Mouse (Mus musculus): ENCODE results near the gene Leng1. TPM values are rescaled to one million over a fixed set of nuclear protein-coding genes. Genes with fewer than 3 reads are reported as not detected.

Leng1 gene
- polyA plus RNA-seq, 1 experiment from 2014 or later: 17.8 TPM

DNA sequence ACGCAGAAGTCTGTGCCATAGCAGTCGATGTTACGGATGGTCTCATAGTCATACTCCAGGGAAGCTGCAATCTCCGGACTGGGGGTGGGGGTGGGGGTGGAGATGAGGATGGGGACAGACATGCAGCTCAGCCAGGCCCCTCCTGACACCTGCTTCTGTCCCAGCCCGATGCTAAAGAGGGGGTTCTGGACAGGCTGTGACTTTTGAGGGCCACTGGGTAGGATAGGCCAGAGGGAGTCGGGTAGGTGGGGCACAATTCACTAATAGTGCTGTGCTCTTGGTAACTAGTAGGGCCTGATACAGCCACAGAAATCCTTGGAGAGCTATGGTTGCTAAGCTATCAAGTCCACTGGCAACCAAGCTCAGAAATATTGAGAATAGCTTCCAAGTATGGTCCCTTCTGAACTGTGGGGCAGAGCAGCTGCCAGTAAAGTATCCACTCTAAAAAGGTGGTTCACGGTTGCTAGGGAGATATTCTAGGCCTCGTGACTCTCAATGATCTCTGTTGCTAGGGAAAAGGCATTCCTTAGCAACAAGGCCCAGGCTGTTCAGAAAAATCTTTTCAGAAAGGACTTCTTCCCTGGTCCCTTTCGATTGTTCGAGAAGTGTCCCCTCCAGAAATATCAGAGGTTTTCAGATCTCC, 18.4 kb upstream of the Leng1 start:
- H3K27me3 ChIP-seq (replicated peaks; ENCODE audit: low read depth, poor library complexity, severe bottlenecking): no peaks in the 10 kb centered on the region
- peaks cover 76% of the 10 kb centered on the region for H3K36me3 ChIP-seq (replicated peaks)
- H3K27ac ChIP-seq (replicated peaks): no peak overlapping the region
- WGBS: 87% methylated on average over 10 of the region's 10 CpGs
- no peaks in the 10 kb centered on the region; the same call in 1 of the 2 replicates for H3K4me1 ChIP-seq
- DNase-seq (ENCODE audit: low spot score): no peak
- H3K9me3 ChIP-seq: no peaks in the 10 kb centered on the region
- no peak overlapping the region for H3K4me3 ChIP-seq

DNA sequence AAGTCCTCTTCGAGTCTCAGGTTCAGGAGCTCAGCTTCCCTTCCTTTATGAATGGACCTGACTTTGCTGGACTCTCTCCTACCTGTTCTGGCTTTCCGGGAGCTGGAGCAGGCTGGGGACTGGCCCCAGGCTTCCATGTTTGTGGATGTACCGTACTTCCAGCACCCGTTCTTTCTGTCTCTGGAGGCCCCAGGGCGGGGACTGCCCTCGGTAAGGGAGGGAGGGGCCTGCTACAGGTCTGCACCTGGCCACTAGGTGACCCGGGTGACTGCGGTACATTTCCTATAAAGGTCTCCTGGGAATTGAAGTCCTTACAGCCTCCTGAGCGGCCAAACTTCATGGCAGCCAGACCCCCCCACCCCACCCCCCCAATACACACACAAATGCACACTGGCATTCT, 11.7 kb upstream of the Leng1 start, which contains the start of gene Tmc4:
Tmc4 (minus strand) TSS at position 212 of the 400 bp plus-strand sequence.
- Histone ChIP-seq H3K9me3 (no peaks in the 10 kb centered on the region), H3K4me1 (no peaks in the 10 kb centered on the region), H3K36me3 (replicated peaks) (peaks cover 29% of the 10 kb centered on the region), H3K27ac (replicated peaks) (no peak within 1 kb of the TSS), H3K4me3 (peak within 1 kb of the TSS; percentile 23), H3K27me3 (replicated peaks; ENCODE audit: low read depth, poor library complexity, severe bottlenecking) (no peaks in the 10 kb centered on the region)
- DNase-seq (ENCODE audit: low spot score): no peak
- 56% methylated on average over 9 of the region's 9 CpGs for WGBS

DNA sequence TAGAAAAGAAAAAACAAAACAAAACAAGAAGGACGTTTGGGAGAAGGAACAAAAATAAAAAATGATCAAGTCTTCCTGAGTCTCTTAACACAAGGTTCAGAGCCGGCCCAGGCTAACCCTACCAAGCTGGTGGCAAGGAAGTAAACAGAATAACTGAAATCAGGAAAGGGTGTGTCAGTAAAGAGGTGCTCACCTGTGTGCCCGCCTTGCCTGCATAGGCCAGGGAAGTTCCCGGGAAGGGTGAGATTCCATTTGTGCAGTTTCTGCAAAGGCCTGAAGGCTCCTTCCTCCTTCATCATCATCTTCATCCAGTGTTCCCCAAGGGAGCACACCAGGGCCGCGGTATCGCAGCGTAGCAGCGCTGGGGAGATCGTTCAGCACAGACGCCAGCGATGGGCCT, 10.7 kb upstream of the Leng1 start:
- WGBS: 90% methylated on average over 12 of the region's 12 CpGs
- no peaks in the 10 kb centered on the region for H3K27me3 ChIP-seq (replicated peaks; ENCODE audit: low read depth, poor library complexity, severe bottlenecking)
- no peaks in the 10 kb centered on the region for H3K9me3 ChIP-seq

DNA sequence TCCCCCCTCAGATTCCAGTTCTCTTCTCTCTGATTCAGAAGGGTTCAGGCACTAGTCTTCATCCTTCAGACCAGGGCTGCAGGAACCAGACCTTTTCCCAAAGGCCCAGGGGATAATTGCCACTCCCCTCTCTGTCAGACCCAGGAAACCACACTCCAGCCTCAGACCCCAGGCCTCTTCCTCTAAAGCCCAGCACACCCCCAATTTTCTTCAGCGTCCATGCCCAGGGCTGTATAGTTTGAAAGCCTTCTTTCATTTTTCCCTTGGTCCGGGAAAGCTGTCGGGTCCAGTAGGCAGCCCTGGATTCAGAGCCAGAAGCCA, 9.5 kb upstream of the Leng1 start:
- no peaks in the 10 kb centered on the region for H3K4me1 ChIP-seq
- DNase-seq (ENCODE audit: low spot score): no peak
- no peak overlapping the region for H3K27ac ChIP-seq (replicated peaks)
- 73% methylated on average over 3 of the region's 3 CpGs for WGBS
- no peaks in the 10 kb centered on the region for H3K9me3 ChIP-seq
- no peak overlapping the region for H3K4me3 ChIP-seq
- no peaks in the 10 kb centered on the region for H3K27me3 ChIP-seq (replicated peaks; ENCODE audit: low read depth, poor library complexity, severe bottlenecking)
- peaks cover 19% of the 10 kb centered on the region for H3K36me3 ChIP-seq (replicated peaks)

More for the DNA sequence above, 10.7 kb upstream of the Leng1 start:
- H3K4me3 ChIP-seq: peak overlapping the region; percentile 23; the same call in 1 of the 2 replicates
- peaks cover 27% of the 10 kb centered on the region for H3K36me3 ChIP-seq (replicated peaks)
- no peak for DNase-seq (ENCODE audit: low spot score)
- H3K4me1 ChIP-seq: no peaks in the 10 kb centered on the region
- no peak overlapping the region for H3K27ac ChIP-seq (replicated peaks)

DNA sequence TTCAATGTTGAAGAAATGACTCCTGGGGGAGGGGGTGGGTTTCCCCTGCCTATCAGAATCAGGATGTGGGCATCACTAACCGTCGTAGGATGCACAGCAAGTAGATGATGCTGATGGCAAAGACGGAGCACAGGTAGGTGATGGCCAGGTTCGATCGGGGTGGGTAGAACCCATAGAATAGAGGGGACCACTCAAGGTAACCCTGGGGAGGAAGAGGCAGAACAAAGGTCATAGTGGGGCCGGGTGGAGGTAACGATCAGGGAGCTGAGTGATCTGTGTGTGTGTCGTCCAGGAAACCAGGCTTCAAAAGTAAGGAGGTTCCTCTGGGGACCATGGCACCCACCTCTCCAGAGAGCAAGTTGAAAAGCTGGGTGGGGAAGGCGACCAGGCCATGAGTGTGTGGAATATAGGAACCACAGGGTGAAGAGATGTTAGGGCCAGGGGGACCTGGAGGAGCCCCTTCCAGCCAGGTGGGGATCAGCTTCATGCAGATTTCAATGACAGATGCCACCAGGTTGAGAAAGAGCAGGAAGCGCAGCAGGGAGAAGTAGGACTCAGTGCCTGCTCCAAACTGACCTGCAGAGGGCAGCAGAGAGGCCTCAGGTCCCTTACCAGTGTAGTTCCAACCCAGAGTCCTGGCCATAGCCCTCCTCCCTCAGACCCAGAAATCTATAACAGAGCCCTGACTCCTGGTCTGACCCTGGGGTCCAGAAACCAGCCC, 9.0 kb upstream of the Leng1 start:
- Histone ChIP-seq H3K27me3 (replicated peaks; ENCODE audit: low read depth, poor library complexity, severe bottlenecking) (no peaks in the 10 kb centered on the region), H3K27ac (replicated peaks) (no peak overlapping the region), H3K4me3 (0 out of 2 replicates have a peak overlapping the region, but pooled peaks have one; percentile 1), H3K4me1 (no peaks in the 10 kb centered on the region), H3K9me3 (no peaks in the 10 kb centered on the region), H3K36me3 (replicated peaks) (peaks cover 17% of the 10 kb centered on the region)
- 74% methylated on average over 10 of the region's 10 CpGs for WGBS
- peak; percentile 83 for DNase-seq (ENCODE audit: low spot score)

DNA sequence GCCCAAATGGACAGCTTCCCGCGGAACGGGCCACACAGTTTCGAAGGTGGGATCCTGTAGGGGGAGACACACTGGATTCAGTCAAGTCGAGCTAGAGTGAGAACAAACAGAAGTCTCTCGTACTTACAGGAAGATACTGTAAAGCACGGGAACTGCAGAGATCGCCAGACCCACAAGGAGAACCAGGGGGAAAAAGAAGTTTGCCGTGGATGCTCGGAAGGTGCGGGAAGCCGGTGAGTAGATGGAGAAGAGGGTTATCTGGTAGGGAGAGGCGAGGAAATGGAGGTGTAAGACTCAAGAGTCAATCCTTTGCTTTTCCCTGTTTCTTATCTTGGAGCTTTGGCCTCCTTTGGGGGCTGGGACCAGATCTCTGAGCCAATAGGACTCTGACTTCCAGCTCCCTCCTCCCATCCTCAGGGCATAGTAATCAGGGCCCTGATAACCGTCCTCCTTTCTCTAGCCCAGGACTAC, 1.3 kb upstream of the Leng1 start:
- H3K36me3 ChIP-seq (replicated peaks): peaks cover 18% of the 10 kb centered on the region
- H3K27me3 ChIP-seq (replicated peaks; ENCODE audit: low read depth, poor library complexity, severe bottlenecking): no peaks in the 10 kb centered on the region
- H3K27ac ChIP-seq (replicated peaks): peak overlapping the region; percentile 62; the same call in 1 of the 2 replicates
- H3K4me3 ChIP-seq: peak overlapping the region; percentile 37
- H3K9me3 ChIP-seq: no peaks in the 10 kb centered on the region
- 15% methylated on average over 14 of the region's 14 CpGs for WGBS
- H3K4me1 ChIP-seq: peaks cover 36% of the 10 kb centered on the region
- DNase-seq (ENCODE audit: low spot score): peak; percentile 32

DNA sequence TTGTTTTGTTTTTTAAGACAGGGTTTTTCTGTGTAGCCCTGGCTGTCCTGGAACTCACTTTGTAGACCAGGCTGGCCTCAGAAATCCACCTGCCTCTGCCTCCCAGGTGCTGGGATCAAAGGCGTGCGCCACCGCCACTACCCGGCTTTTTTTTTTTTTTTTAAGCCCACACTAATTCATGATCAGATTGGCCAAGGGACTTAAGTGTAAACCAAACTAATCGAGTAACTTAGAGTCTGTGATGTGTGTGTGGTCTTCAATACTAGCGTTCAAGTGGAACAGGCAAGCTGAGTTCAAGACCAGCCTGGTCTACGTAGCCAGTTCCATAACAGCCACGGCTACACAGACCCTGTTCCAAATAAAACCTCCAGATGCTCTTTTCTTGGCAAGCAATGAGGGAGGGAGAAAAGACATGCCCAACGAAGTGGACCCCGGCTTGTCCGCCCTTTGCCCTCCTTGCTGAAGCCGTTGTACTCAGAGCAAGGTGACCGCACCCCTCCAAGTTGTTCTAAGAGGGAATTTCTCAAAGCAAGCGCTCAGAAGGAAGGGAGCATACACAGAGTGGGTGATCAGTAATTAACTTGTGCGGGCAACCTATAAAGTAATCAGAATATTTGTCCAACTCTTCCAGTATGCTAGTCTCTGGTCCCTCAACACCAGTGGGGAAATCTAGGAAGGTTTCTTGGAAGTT, 971 bp downstream of the Leng1 start:
- no peaks in the 10 kb centered on the region for H3K27me3 ChIP-seq (replicated peaks; ENCODE audit: low read depth, poor library complexity, severe bottlenecking)
- H3K27ac ChIP-seq (replicated peaks): peak overlapping the region; percentile 88
- peak; percentile 44 for DNase-seq (ENCODE audit: low spot score)
- 38% methylated on average over 15 of the region's 15 CpGs for WGBS
- peak overlapping the region; percentile 83 for H3K4me3 ChIP-seq
- H3K36me3 ChIP-seq (replicated peaks): peaks cover 41% of the 10 kb centered on the region
- H3K4me1 ChIP-seq: peaks cover 36% of the 10 kb centered on the region
- H3K9me3 ChIP-seq: no peaks in the 10 kb centered on the region

DNA sequence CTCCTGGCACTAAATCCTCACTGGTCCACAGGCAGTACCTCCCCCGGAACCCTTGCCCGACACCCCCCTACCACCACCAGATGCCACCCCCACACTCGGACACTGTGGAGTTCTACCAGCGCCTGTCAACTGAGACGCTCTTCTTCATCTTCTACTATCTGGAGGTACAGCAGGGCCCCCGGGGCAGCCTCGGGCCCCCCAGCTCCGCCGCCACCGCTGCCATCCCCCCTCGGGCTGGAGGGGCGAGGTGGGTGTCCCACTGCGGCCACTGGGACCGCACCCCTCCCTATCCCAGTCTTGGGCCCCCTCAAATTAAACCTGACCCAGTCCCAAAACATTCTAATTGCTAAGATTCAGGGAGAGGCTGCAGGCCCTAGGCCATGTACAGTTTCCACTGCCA, 7.1 kb downstream of the Leng1 start:
- 94% methylated on average over 14 of the region's 14 CpGs for WGBS
- Histone ChIP-seq H3K9me3 (no peaks in the 10 kb centered on the region), H3K27ac (replicated peaks) (no peak overlapping the region), H3K27me3 (replicated peaks; ENCODE audit: low read depth, poor library complexity, severe bottlenecking) (no peaks in the 10 kb centered on the region), H3K36me3 (replicated peaks) (peaks cover 100% of the 10 kb centered on the region), H3K4me3 (no peak overlapping the region), H3K4me1 (peaks cover 9% of the 10 kb centered on the region; the same call in 1 of the 2 replicates)
- DNase-seq (ENCODE audit: low spot score): no peak

DNA sequence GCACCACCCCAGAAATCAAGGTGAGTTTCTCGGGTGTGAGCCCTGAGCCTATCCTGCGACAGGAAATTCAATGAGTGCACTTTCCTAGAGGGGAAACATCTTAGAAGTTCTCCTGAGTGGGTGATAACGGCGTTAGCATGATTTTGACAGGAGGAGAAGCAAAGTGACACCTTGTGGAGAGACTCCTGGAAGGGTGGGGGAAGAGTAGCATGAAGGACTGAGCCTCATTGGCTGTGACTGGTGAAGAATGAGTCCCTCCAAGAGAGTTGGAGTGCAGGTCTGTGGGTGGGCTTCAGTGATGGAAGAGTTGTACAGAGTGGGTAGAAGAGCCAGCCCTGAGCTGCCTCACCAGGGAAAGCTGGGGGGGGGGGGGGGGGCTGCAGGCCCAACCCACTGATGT, 8.7 kb downstream of the Leng1 start:
- H3K9me3 ChIP-seq: no peaks in the 10 kb centered on the region
- H3K27ac ChIP-seq (replicated peaks): no peak overlapping the region
- 88% methylated on average over 4 of the region's 4 CpGs for WGBS
- H3K4me3 ChIP-seq: no peak overlapping the region
- no peak for DNase-seq (ENCODE audit: low spot score)
- no peaks in the 10 kb centered on the region for H3K4me1 ChIP-seq
- no peaks in the 10 kb centered on the region for H3K27me3 ChIP-seq (replicated peaks; ENCODE audit: low read depth, poor library complexity, severe bottlenecking)
- peaks cover 100% of the 10 kb centered on the region for H3K36me3 ChIP-seq (replicated peaks)

DNA sequence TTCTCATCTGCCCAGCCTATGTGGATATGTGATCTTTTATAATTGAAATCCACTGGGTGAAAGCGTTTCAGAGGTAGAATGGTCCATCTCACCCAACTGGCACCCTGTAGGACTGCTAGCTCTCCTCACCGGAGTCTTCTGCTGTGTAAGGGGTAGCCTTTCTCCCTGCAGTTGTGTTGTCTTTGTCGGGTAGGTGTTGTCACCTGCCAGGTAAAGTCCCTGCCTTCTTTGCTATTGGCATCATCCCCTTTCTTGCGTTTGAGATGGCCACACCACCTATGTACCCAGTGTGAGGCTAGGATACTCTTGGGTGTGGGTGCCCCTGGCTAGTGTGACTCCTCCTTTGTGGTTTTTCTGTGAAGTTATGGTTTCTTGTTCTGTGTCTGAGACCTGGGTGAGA, 19.0 kb downstream of the Leng1 start:
- Histone ChIP-seq H3K27me3 (replicated peaks; ENCODE audit: low read depth, poor library complexity, severe bottlenecking) (no peaks in the 10 kb centered on the region), H3K4me3 (peak overlapping the region; percentile 98), H3K36me3 (replicated peaks) (peaks cover 61% of the 10 kb centered on the region), H3K4me1 (peaks cover 38% of the 10 kb centered on the region), H3K27ac (replicated peaks) (peak overlapping the region; percentile 97; the same call in 1 of the 2 replicates), H3K9me3 (no peaks in the 10 kb centered on the region)
- no peak for DNase-seq (ENCODE audit: low spot score)
- 71% methylated on average over 4 of the region's 4 CpGs for WGBS

DNA sequence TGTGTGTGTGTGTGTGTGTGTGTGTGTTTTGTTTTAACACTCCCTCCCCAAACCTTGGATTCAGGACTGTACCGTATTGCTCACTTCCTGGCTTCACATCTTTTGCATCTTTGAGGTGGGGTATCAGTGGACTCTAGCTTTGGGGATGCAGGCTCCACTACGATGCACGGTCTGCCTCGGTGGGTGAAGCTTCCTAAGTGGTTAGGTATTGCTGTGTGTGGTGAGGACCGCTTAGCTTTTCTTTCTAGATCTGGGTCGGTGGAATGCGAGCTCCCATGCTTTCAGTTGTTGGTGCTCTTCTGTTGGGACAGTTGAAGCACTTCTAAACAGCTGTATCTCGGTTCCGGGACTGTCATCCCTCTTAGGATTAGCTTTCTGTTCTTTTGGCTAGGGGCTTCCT, 19.5 kb downstream of the Leng1 start:
- Histone ChIP-seq H3K27me3 (replicated peaks; ENCODE audit: low read depth, poor library complexity, severe bottlenecking) (no peaks in the 10 kb centered on the region), H3K4me3 (peak overlapping the region; percentile 98), H3K27ac (replicated peaks) (peak overlapping the region; percentile 97), H3K36me3 (replicated peaks) (peaks cover 61% of the 10 kb centered on the region), H3K4me1 (peaks cover 38% of the 10 kb centered on the region), H3K9me3 (no peaks in the 10 kb centered on the region)
- 28% methylated on average over 9 of the region's 9 CpGs for WGBS
- no peak for DNase-seq (ENCODE audit: low spot score)

DNA sequence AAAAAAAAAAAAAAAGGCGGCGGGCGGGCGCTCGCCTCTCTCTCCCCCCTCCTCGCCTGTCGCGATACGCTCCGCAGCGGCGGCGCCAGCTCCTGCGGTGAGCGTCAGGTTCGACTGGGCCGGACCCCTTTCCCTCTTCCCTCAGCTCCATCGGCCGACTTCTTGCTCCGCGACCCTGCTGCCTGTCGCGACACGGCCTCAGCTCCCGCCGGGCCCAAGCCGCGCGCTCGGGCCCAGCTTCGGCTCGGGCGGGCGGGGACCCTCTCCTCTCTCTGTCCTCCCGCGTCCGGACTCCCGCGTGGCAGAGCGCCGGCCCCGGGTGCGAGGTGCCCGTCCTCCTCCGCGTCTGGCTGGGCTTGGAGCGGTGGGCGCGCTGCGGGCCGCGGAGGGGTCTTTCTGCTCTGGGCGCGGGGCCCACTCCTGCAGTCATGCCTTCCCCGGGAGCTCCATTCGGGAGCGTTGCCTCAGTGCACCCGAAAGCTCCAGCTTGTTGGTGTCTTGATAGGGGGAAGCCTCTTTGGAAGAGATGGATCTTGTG, 20.1 kb downstream of the Leng1 start:
- H3K36me3 ChIP-seq (replicated peaks): peaks cover 61% of the 10 kb centered on the region
- DNase-seq (ENCODE audit: low spot score): no peak
- H3K9me3 ChIP-seq: no peaks in the 10 kb centered on the region

More for the DNA sequence above, 20.1 kb downstream of the Leng1 start:
- Histone ChIP-seq H3K4me3 (peak overlapping the region; percentile 98), H3K4me1 (peaks cover 38% of the 10 kb centered on the region), H3K27me3 (replicated peaks; ENCODE audit: low read depth, poor library complexity, severe bottlenecking) (no peaks in the 10 kb centered on the region), H3K27ac (replicated peaks) (peak overlapping the region; percentile 97)
- WGBS: under 1% methylated on average over 56 of the region's 58 CpGs

Measured in embryonic facial prominence, embryonic 10.5 days (tissue).